Mouse (Mus musculus) forebrain, postnatal 0 days (tissue): ENCODE measurements around the gene Snap25. TPM values are rescaled to one million over a fixed set of nuclear protein-coding genes. Genes with fewer than 3 reads are reported as not detected.
A peak's percentile ranks its signal among the peaks of the same experiment; 100 is the strongest.

ENCODE experiments used
- ATAC-seq: fragments of 200-750 bp; cut with Nextera tagmentation; 2 replicates; pipeline ENCODE4 v1.8.0; 2017; ENCODE audit warnings: mild to moderate bottlenecking, moderate library complexity
- DNase-seq: peaks from one replicate; pipeline ENCODE4 v3.0.0-alpha.2; 2015
- H3K27ac ChIP-seq: fragments of 300-500 bp; sonication (generic); 2 replicates; pipeline ENCODE4 v1.5.1; 2014; ENCODE audit warnings: low read depth, mild to moderate bottlenecking, antibody characterized with exemption, low read length, moderate library complexity, mixed read lengths
- H3K27me3 ChIP-seq: fragments of 300-500 bp; sonication (generic); 2 replicates; pipeline ENCODE4 v1.6.1; 2014; ENCODE audit warnings: mild to moderate bottlenecking, low read length, mixed read lengths; ENCODE audit not compliant: insufficient read depth
- H3K36me3 ChIP-seq: fragments of 300-500 bp; sonication (generic); 2 replicates; pipeline ENCODE4 v1.6.1; 2014; ENCODE audit warnings: mild to moderate bottlenecking, moderate library complexity; ENCODE audit not compliant: insufficient read depth
- H3K4me1 ChIP-seq: fragments of 300-500 bp; sonication (generic); 2 replicates; pipeline ENCODE4 v1.6.1; 2014; ENCODE audit warnings: antibody characterized with exemption; ENCODE audit not compliant: insufficient read depth
- H3K4me2 ChIP-seq: fragments of 300-500 bp; sonication (generic); 2 replicates; pipeline ENCODE4 v1.6.1; 2014; ENCODE audit warnings: low read depth, mild to moderate bottlenecking, moderate library complexity
- H3K4me3 ChIP-seq: fragments of 300-500 bp; sonication (generic); 2 replicates; pipeline ENCODE4 v1.5.1; 2014; ENCODE audit warnings: low read depth, low read length, mixed read lengths
- H3K9ac ChIP-seq: fragments of 300-500 bp; sonication (generic); 2 replicates; pipeline ENCODE4 v1.6.1; 2014; ENCODE audit warnings: mild to moderate bottlenecking
- H3K9me3 ChIP-seq: fragments of 300-500 bp; sonication (generic); 2 replicates; pipeline ENCODE4 v1.6.1; 2016; ENCODE audit warnings: low read length
- CTCF ChIP-seq: sonication (generic); IDR thresholded peaks from 2 replicates; pipeline ENCODE4 v1.5.1; 2016; ENCODE audit warnings: antibody characterized with exemption, control low read depth, low read depth
- WGBS: fragments of 180-500 bp; shearing (Covaris S2); extraction: QIAGEN DNeasy Blood & Tissue Kit; methylation state at CpG from one replicate; pipeline ENCODE4 v1.1.7; 2014; 5-methylcytosine and 5-hydroxymethylcytosine counted together
- polyA plus RNA-seq: library from polyadenylated mRNA; unstranded; fragments of >200 nt; fragmentation: Nextera tagmentation; extraction: Ambion mirVana; gene quantifications from 2 replicates; pipeline ENCODE4 v1.2.1, GENCODE M21; 2015
- total RNA-seq: library from RNA; depleted of rRNA; stranded (reverse); fragments of >200 nt; gene quantifications from 2 replicates; pipeline ENCODE4 v1.2.3, GENCODE M21; 2014

Snap25 gene
- total and polyA plus RNA-seq, 2 experiments from 2014 or later: 244 to 278 TPM

DNA sequence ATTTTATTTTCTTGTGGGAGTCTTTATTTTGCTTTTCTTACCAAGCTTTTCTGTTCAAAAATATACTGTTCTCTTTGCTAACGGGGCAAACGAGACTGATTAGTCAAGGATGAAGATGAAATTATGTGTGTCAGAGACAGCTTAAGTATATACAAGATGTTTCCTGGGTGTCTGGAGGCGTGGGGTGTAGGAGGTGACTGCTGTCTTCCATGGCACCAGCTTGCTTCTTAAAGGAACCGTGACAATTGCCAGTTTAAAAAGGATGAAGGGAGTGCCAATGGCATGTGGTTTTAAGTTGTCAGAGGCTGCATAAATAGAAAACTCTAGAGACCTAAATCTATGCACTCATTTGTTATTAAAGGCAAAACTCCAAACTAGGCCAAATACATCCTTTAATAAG, 75.1 kb downstream of the Snap25 start:
- WGBS: 46% methylated on average over 4 of the region's 4 CpGs
- no peaks in the 10 kb centered on the region for H3K27me3 ChIP-seq

DNA sequence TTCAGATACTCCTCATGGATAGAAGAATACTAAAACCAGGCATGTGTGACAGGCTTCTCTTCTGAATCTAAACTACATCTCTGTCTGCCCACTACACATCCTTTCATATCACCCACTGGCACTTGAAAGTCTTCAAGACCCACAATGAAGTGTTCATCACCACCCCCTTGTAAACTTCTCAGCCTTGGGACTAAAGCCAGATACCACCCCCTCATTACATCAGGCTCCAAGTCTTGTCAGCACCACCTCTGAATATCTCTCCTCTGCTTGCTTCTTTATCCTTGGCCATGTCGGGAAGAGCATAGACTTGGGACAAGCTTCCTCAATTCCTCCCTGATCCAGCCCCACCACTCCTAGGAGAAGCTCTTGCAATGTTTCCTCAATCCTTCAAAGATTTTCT, 83.3 kb downstream of the Snap25 start:
- Histone ChIP-seq H3K4me1 (no peaks in the 10 kb centered on the region), H3K4me2 (no peak overlapping the region), H3K9me3 (no peaks in the 10 kb centered on the region), H3K27ac (no peak overlapping the region), H3K4me3 (no peak overlapping the region), H3K36me3 (no peaks in the 10 kb centered on the region), H3K27me3 (no peaks in the 10 kb centered on the region), H3K9ac (no peak overlapping the region)
- DNase-seq (no peak), ATAC-seq (no peak)
- TF ChIP-seq CTCF: no peak
- 90% methylated on average over 1 of the region's 1 CpGs for WGBS

More for the DNA sequence above, 75.1 kb downstream of the Snap25 start:
- no peak for TF ChIP-seq CTCF
- Histone ChIP-seq H3K4me1 (no peaks in the 10 kb centered on the region), H3K9me3 (no peaks in the 10 kb centered on the region), H3K36me3 (no peaks in the 10 kb centered on the region), H3K27ac (no peak overlapping the region), H3K9ac (no peak overlapping the region), H3K4me3 (no peak overlapping the region), H3K4me2 (no peak overlapping the region)
- no peak for DNase-seq
- ATAC-seq: peak; percentile 32; the same call in 1 of the 2 replicates

DNA sequence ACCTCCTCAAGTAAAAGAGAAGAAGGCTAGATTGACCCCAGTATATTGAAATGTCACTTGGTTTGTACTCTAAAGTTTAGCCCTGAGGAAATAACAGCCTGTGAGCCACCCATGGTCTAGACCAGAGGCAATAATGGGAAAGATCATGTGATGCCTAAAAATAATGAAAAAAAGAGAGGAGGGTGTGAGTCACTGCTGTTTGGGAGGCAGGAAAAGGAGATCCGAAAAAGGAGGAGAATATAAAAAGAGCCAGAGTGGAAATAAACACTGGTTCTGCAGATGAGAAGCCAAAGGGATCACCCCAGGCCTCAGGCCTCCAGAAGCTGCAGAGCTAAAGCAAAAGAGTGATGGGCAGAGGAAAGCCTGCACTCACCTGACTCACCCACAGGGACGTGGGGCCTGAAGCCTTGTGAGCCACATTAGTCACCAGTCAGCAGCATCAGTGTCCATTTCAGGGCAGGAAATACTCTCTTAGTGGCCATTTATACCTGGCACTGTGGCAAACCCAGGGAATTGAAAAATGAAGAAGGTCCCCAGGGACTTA, 85.7 kb downstream of the Snap25 start:
- no peak overlapping the region for H3K4me3 ChIP-seq
- H3K9me3 ChIP-seq: no peaks in the 10 kb centered on the region
- H3K36me3 ChIP-seq: no peaks in the 10 kb centered on the region
- DNase-seq: no peak
- 78% methylated on average over 2 of the region's 2 CpGs for WGBS
- H3K4me1 ChIP-seq: peaks cover 5% of the 10 kb centered on the region; the same call in 1 of the 2 replicates
- ATAC-seq: no peak
- no peak overlapping the region for H3K9ac ChIP-seq
- no peaks in the 10 kb centered on the region for H3K27me3 ChIP-seq
- no peak overlapping the region for H3K4me2 ChIP-seq
- TF ChIP-seq CTCF: no peak
- no peak overlapping the region for H3K27ac ChIP-seq

DNA sequence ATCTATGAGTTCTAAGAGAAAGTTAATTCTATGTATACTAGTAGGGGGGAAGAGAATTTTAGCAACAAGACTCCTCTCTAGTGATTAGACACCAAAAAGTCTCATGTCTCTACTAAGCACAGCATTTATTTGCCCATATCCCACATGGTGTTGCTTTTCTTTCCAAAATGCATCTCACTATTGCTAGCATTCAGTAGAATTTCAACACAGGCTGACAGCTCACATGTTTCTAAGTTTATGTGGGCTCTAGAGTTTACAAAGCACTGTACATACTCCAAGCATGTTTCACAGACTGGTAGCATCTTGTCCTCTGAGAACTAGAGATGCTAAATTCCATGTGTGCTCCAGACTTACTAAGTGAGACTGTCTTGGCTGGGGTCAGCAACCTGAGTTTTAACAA, 87.8 kb downstream of the Snap25 start:
- ATAC-seq (peak; percentile 49), DNase-seq (no peak)
- no peak for TF ChIP-seq CTCF

DNA sequence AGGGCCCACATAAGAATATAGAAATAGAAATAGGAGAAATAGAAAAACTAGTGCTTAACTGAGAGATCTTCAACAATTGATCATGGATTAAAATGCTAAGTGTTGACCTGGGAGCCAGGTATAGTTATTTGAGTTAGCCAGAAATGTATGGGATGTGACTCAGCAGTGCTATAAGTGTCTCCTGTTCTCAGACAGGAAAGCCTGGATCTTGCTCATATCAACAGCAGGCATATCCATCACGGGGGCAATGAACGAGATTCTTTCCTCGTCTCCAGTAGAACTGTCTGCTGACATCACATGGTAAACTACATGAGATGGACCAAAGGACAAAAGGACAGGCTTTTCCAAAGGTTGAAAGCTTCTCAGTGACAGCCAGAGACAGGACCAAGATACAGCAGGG, 88.8 kb downstream of the Snap25 start:
- Histone ChIP-seq H3K27me3 (no peaks in the 10 kb centered on the region), H3K4me2 (no peak overlapping the region), H3K27ac (no peak overlapping the region), H3K9me3 (no peaks in the 10 kb centered on the region), H3K4me3 (no peak overlapping the region), H3K4me1 (peaks cover 5% of the 10 kb centered on the region; the same call in 1 of the 2 replicates), H3K9ac (no peak overlapping the region), H3K36me3 (no peaks in the 10 kb centered on the region)
- TF ChIP-seq CTCF: no peak
- DNase-seq (no peak), ATAC-seq (no peak)
- 83% methylated on average over 3 of the region's 3 CpGs for WGBS

More for the DNA sequence above, 87.8 kb downstream of the Snap25 start:
- H3K9me3 ChIP-seq: no peaks in the 10 kb centered on the region
- H3K27me3 ChIP-seq: no peaks in the 10 kb centered on the region
- H3K4me1 ChIP-seq: peaks cover 5% of the 10 kb centered on the region; the same call in 1 of the 2 replicates
- no peaks in the 10 kb centered on the region for H3K36me3 ChIP-seq
- H3K4me3 ChIP-seq: no peak overlapping the region
- no peak overlapping the region for H3K4me2 ChIP-seq
- H3K27ac ChIP-seq: no peak overlapping the region
- no peak overlapping the region for H3K9ac ChIP-seq

DNA sequence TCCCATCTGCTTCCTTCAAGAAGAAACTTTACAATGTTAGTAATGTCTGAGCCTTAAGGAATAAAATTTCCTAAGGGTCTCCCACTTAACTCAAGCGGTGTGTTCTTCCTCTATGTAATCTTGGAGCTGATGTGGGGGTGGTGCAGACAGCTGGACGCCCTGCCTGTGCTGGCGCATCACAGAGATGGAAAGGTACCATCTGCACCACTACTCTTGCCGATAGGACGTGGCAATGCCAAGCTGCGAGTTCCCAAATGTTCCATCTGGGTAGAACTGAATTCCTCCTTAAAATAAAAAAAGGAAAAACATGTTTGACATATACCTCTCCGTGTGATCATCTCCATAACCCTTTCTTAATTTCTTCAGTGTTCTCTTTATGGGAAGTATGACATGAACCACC, 89.9 kb downstream of the Snap25 start:
- peak; percentile 53 for DNase-seq
- TF ChIP-seq CTCF: no peak
- 67% methylated on average over 7 of the region's 7 CpGs for WGBS
- Histone ChIP-seq H3K27me3 (no peaks in the 10 kb centered on the region), H3K4me2 (no peak overlapping the region), H3K27ac (no peak overlapping the region), H3K4me1 (peaks cover 5% of the 10 kb centered on the region; the same call in 1 of the 2 replicates), H3K36me3 (no peaks in the 10 kb centered on the region), H3K9ac (no peak overlapping the region), H3K4me3 (no peak overlapping the region), H3K9me3 (no peaks in the 10 kb centered on the region)
- ATAC-seq: peak; percentile 72

DNA sequence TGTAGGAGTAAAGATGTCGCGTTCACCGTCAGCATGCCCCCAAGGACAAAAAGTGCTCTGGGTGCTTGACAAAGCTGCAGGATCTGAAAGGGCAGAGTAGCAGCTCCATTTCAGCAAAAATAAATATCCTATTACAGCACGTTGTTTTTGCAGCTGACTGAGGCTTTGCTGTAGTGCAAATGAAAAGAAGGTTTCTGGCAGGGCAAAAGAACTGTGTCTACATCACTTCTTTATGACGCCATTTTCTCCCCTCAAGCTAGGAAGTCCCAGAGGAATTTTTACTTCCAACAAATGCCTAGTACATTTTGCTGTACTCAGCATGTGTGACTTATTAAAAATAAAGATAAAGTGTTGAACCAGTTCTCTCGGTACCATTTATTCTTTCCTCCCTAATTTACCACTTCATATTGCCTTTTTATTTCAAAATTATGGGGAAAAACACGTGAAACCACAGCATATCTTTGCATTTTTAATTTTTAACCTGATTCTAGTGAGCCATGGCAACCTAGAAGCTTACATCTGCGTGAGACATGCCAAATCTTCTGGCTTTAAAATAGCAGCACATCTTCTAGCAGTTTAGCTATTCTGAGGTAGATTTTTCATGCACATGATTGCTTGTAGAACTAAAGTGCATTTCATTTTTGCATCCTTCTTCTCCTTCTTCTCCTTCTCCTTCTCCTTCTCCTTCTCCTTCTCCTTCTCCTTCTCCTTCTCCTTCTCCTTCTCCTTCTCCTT, 94.9 kb downstream of the Snap25 start:
- Histone ChIP-seq H3K4me2 (no peak overlapping the region), H3K4me1 (no peaks in the 10 kb centered on the region), H3K4me3 (no peak overlapping the region), H3K9ac (no peak overlapping the region), H3K27me3 (no peaks in the 10 kb centered on the region), H3K36me3 (no peaks in the 10 kb centered on the region), H3K27ac (no peak overlapping the region; the same call in 1 of the 2 replicates), H3K9me3 (no peaks in the 10 kb centered on the region)
- no peak for ATAC-seq
- no peak for TF ChIP-seq CTCF
- no peak for DNase-seq
- 71% methylated on average over 8 of the region's 8 CpGs for WGBS
